Mouse (Mus musculus): ENCODE data around the gene Gm5426. TPM values are rescaled to one million over a fixed set of nuclear protein-coding genes. Genes with fewer than 3 reads are reported as not detected.

The Gm5426 gene
- total RNA-seq, 2 experiments from 2014 or later, result not detected

Small RNAs within 50 kb of the gene (microRNA-seq; reads per million reads assigned to microRNA genes)
- not detected for gene Gm22913

Other genes with a start within 250 kb of the Gm5426 start
- gene Eea1, start 196.0 kb upstream of the Gm5426 start, total RNA-seq (2021), result 10 to 100 TPM; 26.4 to 31.4 TPM